In the genomic region with DNA sequence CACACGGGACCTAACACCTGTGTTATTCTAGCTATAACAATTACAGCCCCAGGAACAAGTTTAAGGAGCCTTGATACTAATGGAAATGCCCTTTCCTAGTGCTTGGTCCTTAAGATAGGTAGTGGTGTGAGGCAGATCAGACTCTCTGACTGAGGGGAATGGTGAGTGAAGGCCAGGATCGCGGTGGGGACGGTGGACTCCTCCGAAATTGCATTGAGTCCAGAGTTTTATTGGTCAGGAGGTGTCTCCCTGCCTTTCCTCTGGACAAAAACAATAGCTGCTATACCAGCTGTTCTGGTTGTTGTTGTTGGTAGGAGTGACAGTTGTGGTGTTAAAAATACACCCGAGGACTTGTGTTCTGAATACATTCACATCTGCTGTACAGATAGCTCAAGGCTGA, we compare ENCODE assay signal across 7 mouse cellular contexts. TPM values are rescaled to one million over a fixed set of nuclear protein-coding genes. Genes with fewer than 3 reads are reported as not detected.
DNase-seq lines count a peak whose midpoint lies in the region; ATAC-seq lines count a peak whose summit lies in the region.

No protein-coding gene starts in this region.

- H3K9ac ChIP-seq in forebrain, embryonic 11.5 days (ENCODE audit: low read length): peak overlapping the region; percentile 92
- H3K9ac ChIP-seq in limb, embryonic 13.5 days: peak overlapping the region; percentile 94
- peak overlapping the region; percentile 78; the same call in 1 of the 2 replicates for H3K9ac ChIP-seq in stomach, embryonic 15.5 days

- no peak for DNase-seq in forebrain, embryonic 11.5 days (ENCODE audit: low spot score)
- DNase-seq in spleen, postnatal 36 days (ENCODE audit: low spot score in 2 of 2): no peak
- DNase-seq in cerebellum, adult 11 months: no peak

- H3K4me3 ChIP-seq in megakaryocyte, embryonic 14.5 days (replicated peaks): peak overlapping the region; percentile 100
- H3K4me3 ChIP-seq in forebrain, embryonic 11.5 days (ENCODE audit: low read depth, low read length): peak overlapping the region; percentile 96
- H3K4me3 ChIP-seq in limb, embryonic 13.5 days: peak overlapping the region; percentile 97
- peak overlapping the region; percentile 95 for H3K4me3 ChIP-seq in stomach, embryonic 15.5 days (replicated peaks)

- no peak for ATAC-seq in megakaryocyte, adult 5-6 weeks (ENCODE audit: poor library complexity, severe bottlenecking)
- ATAC-seq in forebrain, embryonic 11.5 days (replicated peaks; ENCODE audit: low FRiP score): no peak
- no peak for ATAC-seq in limb, embryonic 13.5 days (ENCODE audit: low FRiP score, low read depth)
- no peak for ATAC-seq in stomach, embryonic 15.5 days (ENCODE audit: insufficient read depth, low FRiP score, low read depth)

- H3K4me2 ChIP-seq in forebrain, embryonic 11.5 days (ENCODE audit: low read depth, low read length, severe bottlenecking): peak overlapping the region; percentile 87
- peak overlapping the region; percentile 96 for H3K4me2 ChIP-seq in limb, embryonic 13.5 days (replicated peaks)
- peak overlapping the region; percentile 94 for H3K4me2 ChIP-seq in stomach, embryonic 15.5 days

- H3K9me3 ChIP-seq in megakaryocyte, embryonic 14.5 days: no peaks in the 10 kb centered on the region
- no peaks in the 10 kb centered on the region for H3K9me3 ChIP-seq in forebrain, embryonic 11.5 days (ENCODE audit: control insufficient read depth, low read length)
- no peaks in the 10 kb centered on the region for H3K9me3 ChIP-seq in limb, embryonic 13.5 days
- H3K9me3 ChIP-seq in stomach, embryonic 15.5 days: no peaks in the 10 kb centered on the region

- peaks cover 82% of the 10 kb centered on the region for H3K4me1 ChIP-seq in megakaryocyte, embryonic 14.5 days
- peaks cover 12% of the 10 kb centered on the region; the same call in 1 of the 2 replicates for H3K4me1 ChIP-seq in forebrain, embryonic 11.5 days (replicated peaks; ENCODE audit: control insufficient read depth, insufficient read depth, low read length)
- H3K4me1 ChIP-seq in limb, embryonic 13.5 days: peaks cover 25% of the 10 kb centered on the region
- peaks cover 23% of the 10 kb centered on the region for H3K4me1 ChIP-seq in stomach, embryonic 15.5 days

- H3K36me3 ChIP-seq in megakaryocyte, embryonic 14.5 days (replicated peaks; ENCODE audit: low read length): peaks cover 19% of the 10 kb centered on the region
- no peaks in the 10 kb centered on the region for H3K36me3 ChIP-seq in forebrain, embryonic 11.5 days (ENCODE audit: control insufficient read depth, insufficient read depth, low read length)
- no peaks in the 10 kb centered on the region for H3K36me3 ChIP-seq in limb, embryonic 13.5 days
- H3K36me3 ChIP-seq in stomach, embryonic 15.5 days: no peaks in the 10 kb centered on the region

- no peaks in the 10 kb centered on the region for H3K27me3 ChIP-seq in megakaryocyte, embryonic 14.5 days (replicated peaks)
- no peaks in the 10 kb centered on the region for H3K27me3 ChIP-seq in forebrain, embryonic 11.5 days (ENCODE audit: control insufficient read depth, insufficient read depth, low read length)
- no peaks in the 10 kb centered on the region for H3K27me3 ChIP-seq in limb, embryonic 13.5 days
- H3K27me3 ChIP-seq in stomach, embryonic 15.5 days (replicated peaks): no peaks in the 10 kb centered on the region

- WGBS in forebrain, embryonic 11.5 days: 37% methylated on average over 6 of the region's 6 CpGs
- 12% methylated on average over 6 of the region's 6 CpGs for WGBS in limb, embryonic 13.5 days
- 22% methylated on average over 6 of the region's 6 CpGs for WGBS in stomach, embryonic 15.5 days

- no peak overlapping the region for H3K27ac ChIP-seq in forebrain, embryonic 11.5 days (ENCODE audit: low read depth, low read length)
- H3K27ac ChIP-seq in limb, embryonic 13.5 days: no peak overlapping the region
- 0 out of 2 replicates have a peak overlapping the region, but pooled peaks have one; percentile 7 for H3K27ac ChIP-seq in stomach, embryonic 15.5 days

RNA-seq across cellular contexts. Expression of gene Dgkd, which starts 1.3 kb away (rescaled TPM):
- 10.9 and 24.3 TPM in 2 replicates for polyA plus RNA-seq in megakaryocyte, embryonic 14.5 days (2012; ENCODE audit: insufficient read depth, low replicate concordance)
- 52.2 and 73.5 TPM in 2 replicates for total RNA-seq in megakaryocyte, adult 5-6 weeks (2015)
- 59.7 and 63.8 TPM in 2 replicates for total RNA-seq in megakaryocyte, adult 5-6 weeks (2017)
- polyA plus RNA-seq in forebrain, embryonic 11.5 days (2014; fragmentation: Nextera tagmentation; extraction: Ambion mirVana): 45.7 and 46.3 TPM in 2 replicates
- 30.7 and 36.6 TPM in 2 replicates for polyA plus RNA-seq in limb, embryonic 13.5 days (2015; fragmentation: Nextera tagmentation; extraction: Ambion mirVana)
- 25.5 and 26.1 TPM in 2 replicates for polyA plus RNA-seq in stomach, embryonic 15.5 days (2015; fragmentation: Nextera tagmentation; extraction: Ambion mirVana)

RNA-seq across cellular contexts. Expression of gene Sag, which starts 50.9 kb away (rescaled TPM):
- not detected in 2 replicates for polyA plus RNA-seq in megakaryocyte, embryonic 14.5 days (2012; ENCODE audit: insufficient read depth, low replicate concordance)
- total RNA-seq in megakaryocyte, adult 5-6 weeks (2015): 0.46 and 0.85 TPM in 2 replicates
- total RNA-seq in megakaryocyte, adult 5-6 weeks (2017): 1.3 and 1.5 TPM in 2 replicates
- 2.3 and 2.7 TPM in 2 replicates for polyA plus RNA-seq in forebrain, embryonic 11.5 days (2014; fragmentation: Nextera tagmentation; extraction: Ambion mirVana)
- 3.2 and 3.7 TPM in 2 replicates for polyA plus RNA-seq in limb, embryonic 13.5 days (2015; fragmentation: Nextera tagmentation; extraction: Ambion mirVana)
- polyA plus RNA-seq in stomach, embryonic 15.5 days (2015; fragmentation: Nextera tagmentation; extraction: Ambion mirVana): 1.3 and 1.5 TPM in 2 replicates
